Mouse (Mus musculus) central nervous system, embryonic 11.5 days (tissue): Measurements from ENCODE around the gene Banp. TPM values are rescaled to one million over a fixed set of nuclear protein-coding genes. Genes with fewer than 3 reads are reported as not detected.

Experiments used
- polyA plus RNA-seq: library from polyadenylated mRNA; depleted of rRNA; stranded (reverse); fragments of >200 nt; gene quantifications from 2 replicates; pipeline ENCODE4 v1.2.3, GENCODE M21; 2012; rRNA removed

The Banp gene
- 84.5 and 119 TPM in 2 replicates for polyA plus RNA-seq

GRCm38 (mm10) chr8:121949222-121949800 lies at the start of gene Banp:
Gene Banp, plus strand, starts transcription at chr8:121949750.

GRCm38 (mm10) chr8:121907587-121908248 lies 41.8 kb upstream of the Banp start, which contains the start of gene Slc7a5:
Gene Slc7a5, minus strand, starts transcription at chr8:121907694.

GRCm38 (mm10) chr8:121944831-121945230 lies 4.7 kb upstream of the Banp start, which contains the start of gene Car5a:
Gene Car5a, minus strand, starts transcription at chr8:121944904.

Other genes with a start within 250 kb of the Banp start
- gene Jph3, start 220.1 kb upstream of the Banp start, polyA plus RNA-seq = 5.8 and 7.4 TPM in 2 replicates
- 51.0 and 71.4 TPM in 2 replicates for gene Klhdc4, start 120.2 kb upstream of the Banp start, polyA plus RNA-seq
- gene Slc7a5, start 42.1 kb upstream of the Banp start, polyA plus RNA-seq = 31.9 and 37.5 TPM in 2 replicates
- 0.07 and 0.11 TPM in 2 replicates for gene Car5a, start 4.8 kb upstream of the Banp start, polyA plus RNA-seq